Mouse (Mus musculus) testis, adult 2 months (tissue): ENCODE measurements around the gene Polr3h.

ENCODE experiments used
- CTCF ChIP-seq: fragments of 200-500 bp; IDR thresholded peaks from 2 replicates; pipeline ENCODE4 v1.5.1; 2012; ENCODE audit warnings: low read depth, mild to moderate bottlenecking, inconsistent platforms, low read length, moderate library complexity; ENCODE audit not compliant: control insufficient read depth, insufficient read depth, insufficient replicate concordance
- POLR2A ChIP-seq: fragments of 200-500 bp; IDR thresholded peaks from 2 replicates; pipeline ENCODE4 v1.6.1; 2012; ENCODE audit warnings: low read depth, mild to moderate bottlenecking, inconsistent platforms, low read length, moderate library complexity; ENCODE audit not compliant: control insufficient read depth

DNA sequence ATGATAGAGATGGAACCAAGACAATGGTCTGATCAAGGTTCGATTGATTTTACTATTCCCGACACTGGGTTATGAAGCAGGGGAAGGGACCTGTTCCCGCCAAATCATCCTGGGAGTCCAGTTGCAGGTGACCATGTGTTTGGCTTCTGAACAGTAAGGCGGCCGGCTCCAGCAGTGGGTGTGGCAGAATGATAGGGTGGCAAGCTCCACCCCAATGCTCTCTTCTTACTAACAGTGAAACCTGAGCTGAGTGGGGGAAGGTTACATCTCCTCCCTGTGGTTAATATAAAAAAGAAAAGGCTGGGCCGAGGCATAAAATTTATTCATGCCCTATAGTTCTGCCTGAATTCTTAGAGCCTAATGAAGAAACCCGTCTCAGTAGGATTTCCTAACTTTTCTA is 43.1 kb upstream of the Polr3h start:
- no peak for TF ChIP-seq CTCF
- TF ChIP-seq POLR2A = no peak
